Mouse (Mus musculus): Measurements from ENCODE around the gene Gtf2a1l. TPM values are rescaled to one million over a fixed set of nuclear protein-coding genes. Genes with fewer than 3 reads are reported as not detected.
A peak's percentile ranks its signal among the peaks of the same experiment; 100 is the strongest.

Gtf2a1l gene
- total RNA-seq, 2 experiments from 2014 or later, result not detected

DNA sequence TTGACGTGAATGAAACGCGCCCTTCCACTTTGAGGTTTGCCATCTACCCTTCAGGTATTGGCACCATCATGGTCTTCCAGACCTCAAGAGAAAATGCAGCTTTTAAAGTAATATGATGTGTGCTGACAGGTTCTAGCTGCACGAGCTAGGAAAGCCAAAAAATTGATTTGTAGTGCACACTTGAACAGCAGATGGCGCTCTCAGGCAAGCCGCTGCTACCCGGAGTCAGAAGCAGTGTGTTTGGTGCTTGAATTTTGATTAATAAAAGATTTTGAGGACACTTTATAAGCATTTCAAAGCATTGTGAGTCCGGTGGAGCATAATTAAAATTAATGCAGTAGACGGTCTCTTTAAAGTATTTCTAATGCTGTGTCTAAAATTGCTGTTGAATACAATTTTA is 16.4 kb upstream of the Gtf2a1l start:
- ATAC-seq (replicated peaks; ENCODE audit: low FRiP score, low TSS enrichment, poor library complexity, severe bottlenecking), result peak; percentile 76

DNA sequence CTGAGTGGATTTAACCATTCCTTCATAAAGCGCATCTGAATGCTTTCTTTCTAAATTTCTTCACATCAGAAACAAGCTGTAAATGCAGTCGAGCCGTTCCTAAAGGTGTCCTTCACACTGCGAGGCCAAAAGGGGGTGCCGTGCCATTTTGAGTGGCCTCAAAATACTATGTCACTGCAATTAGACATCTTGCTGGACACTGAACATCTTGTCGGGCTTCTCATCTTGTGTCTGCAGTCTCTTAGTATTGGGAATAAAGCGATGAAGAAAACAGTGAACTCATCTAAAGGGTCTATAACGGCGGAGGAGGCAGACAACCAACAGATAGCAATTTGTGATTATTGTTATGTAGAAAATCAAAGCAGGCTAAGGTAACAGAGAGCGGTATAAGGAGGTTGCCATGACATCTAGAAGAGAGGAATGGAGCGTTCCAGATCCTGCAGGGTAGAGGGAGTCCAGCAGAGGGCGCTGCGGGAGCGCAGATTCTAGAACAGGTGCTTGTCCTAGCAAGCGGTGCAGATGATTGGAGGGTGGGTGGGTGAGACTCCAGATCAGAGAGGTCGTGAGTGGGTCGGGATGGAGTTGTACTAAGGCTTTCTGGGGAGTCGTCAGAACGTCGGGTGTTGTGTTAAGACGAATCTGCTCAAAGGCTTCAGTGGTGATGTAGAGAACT is 15.6 kb upstream of the Gtf2a1l start:
- peak; percentile 86 for ATAC-seq (replicated peaks; ENCODE audit: low FRiP score, low TSS enrichment, poor library complexity, severe bottlenecking)

DNA sequence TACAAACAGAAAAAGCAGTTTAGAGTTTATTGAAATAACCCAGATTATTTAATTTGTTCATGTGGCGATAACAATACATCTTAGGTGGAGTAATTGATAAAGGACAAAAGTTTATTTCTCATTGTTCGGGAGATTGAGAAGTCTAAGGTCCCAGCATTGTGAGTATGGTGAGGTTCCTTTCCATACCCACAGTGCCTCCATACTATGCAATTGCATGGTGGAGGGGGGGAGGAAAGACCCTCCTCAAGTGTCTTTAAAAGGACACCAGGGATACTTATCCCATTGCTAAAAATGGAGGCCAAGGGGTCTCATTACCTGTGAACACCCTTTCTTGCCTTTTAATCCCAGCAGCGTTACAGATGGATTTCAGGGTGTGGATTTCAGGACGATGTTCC is 15.1 kb upstream of the Gtf2a1l start:
- ATAC-seq (replicated peaks; ENCODE audit: low FRiP score, low TSS enrichment, poor library complexity, severe bottlenecking), result no peak

DNA sequence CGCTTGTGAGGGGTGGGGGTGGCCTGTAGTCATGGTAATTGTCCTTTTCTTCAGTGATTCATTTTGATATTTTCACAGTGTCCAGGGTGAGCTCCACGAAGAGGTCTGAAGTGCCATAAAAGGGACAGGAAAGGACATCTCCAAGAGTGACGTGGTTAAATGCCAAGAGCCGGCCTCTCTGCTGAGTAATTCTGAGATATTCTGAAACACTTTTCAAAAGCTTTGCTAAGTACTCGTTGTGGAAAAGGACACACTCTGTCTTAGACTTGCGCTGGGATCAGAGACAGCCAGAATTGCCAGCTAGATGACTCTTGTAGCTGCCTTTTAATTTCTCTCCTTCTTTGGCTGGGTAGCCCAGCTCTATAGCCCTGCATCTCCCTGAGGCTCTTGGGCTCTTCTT is 9.9 kb upstream of the Gtf2a1l start:
- no peak for ATAC-seq (replicated peaks; ENCODE audit: low FRiP score, low TSS enrichment, poor library complexity, severe bottlenecking)

DNA sequence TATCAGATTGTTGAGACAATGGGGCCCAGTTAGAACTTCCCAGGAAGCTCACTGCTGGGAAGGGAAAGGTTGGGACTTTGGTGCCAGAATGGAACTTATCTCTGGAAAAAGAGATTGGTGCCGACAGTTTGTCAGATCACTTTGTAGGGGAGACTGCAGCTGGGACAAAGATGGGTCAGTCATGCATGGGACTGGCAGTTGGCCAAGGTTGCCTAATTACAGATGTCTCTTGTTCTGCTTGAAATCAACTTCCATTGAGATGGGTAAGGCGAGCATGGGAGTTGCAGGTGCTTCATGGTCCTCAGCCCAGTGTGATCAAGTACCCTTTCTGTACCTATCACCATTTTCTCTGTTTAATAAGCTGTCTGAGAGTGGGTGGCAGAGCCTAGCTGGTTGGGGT is 2.4 kb upstream of the Gtf2a1l start:
- no peak for ATAC-seq (replicated peaks; ENCODE audit: low FRiP score, low TSS enrichment, poor library complexity, severe bottlenecking)

DNA sequence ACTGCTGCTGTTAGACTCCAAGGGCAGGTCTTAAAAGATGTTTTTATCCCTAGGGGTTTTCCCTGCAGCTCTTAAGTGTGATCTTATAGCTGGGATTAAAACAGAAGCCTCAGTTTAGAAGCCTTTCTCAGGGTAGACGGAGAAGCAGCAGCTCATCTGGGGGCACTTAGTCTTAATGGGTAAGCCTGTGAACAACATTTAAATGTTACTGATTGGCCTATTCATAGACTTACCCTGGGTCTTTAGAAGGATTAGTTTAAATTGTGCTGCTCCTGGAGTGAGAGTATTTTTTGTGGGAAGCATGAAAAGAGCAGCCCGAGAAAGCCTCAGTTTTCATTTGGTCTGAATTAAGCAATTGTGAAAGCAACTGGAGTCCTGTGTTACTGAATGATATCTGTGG is 1.5 kb downstream of the Gtf2a1l start:
- no peak for ATAC-seq (replicated peaks; ENCODE audit: low FRiP score, low TSS enrichment, poor library complexity, severe bottlenecking)

DNA sequence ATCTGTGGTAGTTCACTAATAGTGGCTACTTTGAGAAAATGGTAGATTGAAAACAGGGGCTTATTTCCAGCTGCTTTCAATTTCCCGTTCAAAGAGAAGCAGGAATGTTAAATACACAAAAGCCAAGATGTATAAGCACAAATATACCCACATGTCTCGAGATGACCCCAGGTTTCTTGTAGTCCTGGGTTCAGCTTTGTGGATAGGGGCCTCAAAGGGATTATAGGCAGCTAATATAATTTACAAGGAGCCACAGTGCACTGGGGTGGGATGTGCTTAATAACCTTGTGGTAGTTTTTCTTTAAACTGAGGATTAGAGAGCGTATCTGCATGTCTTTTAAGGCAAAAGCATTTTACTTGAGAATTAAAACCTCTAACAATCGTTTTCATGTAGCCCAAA is 2.3 kb downstream of the Gtf2a1l start:
- no peak for ATAC-seq (replicated peaks; ENCODE audit: low FRiP score, low TSS enrichment, poor library complexity, severe bottlenecking)

DNA sequence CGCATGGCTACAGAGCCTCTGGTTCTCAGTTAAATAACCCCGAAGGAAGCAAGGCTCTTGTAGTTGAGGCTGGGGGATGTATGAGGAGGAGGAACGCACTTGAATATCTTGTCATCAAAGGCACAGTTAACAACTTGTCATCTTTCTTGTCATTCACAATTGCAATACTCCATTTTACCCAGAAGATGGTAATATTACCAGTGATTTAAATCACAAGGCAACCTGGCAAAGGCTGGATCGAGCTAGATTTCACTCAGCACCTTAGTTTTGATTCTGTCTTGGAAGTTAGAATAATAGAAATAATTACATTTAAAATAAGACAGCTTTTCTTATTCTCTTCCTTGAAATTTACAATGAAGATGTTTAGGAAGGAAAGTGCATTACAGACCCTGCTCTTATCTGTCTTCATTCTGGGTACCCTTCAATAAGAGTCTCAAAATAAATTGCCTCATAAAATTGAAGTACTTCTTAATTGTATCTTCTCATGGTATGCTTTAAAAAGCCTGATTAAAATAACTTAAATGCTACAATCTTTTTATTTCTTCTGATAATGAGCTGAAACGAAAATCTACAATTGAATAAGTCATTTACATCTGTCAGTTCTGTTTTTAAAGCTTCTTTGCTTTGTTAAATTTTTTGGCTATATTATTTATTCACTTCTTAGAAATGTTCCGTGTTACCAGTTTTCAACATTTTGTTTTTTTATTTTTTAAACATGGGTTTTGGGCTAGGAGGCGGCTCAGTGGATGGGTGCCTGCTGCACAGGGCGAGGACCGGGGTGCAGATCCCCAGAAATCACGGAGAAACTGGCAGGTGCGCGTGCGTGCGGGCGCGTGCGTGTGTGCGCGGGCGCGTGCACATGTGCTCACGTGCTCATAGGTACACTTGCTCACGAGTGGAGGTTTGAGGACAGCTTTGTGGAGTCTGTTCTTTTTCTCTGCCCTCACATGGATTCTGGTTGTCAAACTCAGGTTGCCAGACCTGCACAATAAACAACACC is 7.2 kb downstream of the Gtf2a1l start:
- no peak for ATAC-seq (replicated peaks; ENCODE audit: low FRiP score, low TSS enrichment, poor library complexity, severe bottlenecking)

DNA sequence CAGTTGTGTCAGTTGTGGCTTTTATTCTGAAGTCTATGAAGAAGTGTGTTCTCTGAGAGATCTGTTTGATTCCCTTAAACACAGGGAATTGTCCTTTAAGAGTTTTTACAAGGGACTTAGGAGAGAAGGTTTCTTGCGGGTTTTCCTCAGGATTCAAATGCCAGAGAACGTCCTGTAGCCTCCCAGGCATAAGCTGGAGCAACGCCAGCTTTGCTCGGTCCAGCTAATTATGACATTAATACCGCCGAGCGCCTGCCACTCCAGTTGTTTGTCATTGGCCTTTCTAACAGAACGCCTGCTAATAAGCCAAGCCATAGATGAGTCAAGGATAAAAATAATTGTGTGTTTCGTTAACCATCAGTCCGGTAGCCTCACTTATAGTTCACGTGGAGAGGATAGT is 19.8 kb downstream of the Gtf2a1l start:
- no peak for ATAC-seq (replicated peaks; ENCODE audit: low FRiP score, low TSS enrichment, poor library complexity, severe bottlenecking)

DNA sequence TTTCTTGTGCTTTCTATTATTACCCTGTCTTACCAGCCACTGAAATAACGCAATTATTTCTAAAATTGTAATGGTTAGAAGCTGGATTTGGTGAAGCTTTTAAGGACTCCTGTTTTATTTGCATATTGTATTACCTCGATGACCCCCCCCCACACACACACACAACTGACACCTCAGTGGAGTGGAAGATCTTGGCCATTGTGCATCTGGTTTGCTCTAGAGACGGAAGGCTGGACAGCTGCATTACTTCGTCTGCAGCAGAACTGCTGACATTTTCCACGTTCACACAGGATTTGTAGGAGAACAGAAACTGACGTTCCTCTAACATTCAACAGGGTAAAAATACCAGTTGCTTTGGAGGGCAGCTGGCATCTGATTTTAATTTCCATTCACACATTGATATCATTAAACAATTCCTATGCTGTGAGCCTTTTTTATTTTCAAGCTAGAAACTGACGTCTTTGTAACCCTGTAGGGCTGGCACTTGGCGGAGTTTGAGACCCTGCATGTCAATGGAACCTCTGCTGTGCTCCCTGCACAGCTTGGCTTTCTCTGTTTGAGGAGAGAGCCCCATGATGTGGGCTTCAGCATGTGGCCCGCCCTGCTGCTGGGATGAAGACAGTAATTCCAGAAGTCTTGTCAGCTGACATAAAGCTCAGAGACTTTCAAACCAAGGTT is 28.3 kb downstream of the Gtf2a1l start:
- no peak for ATAC-seq (replicated peaks; ENCODE audit: low FRiP score, low TSS enrichment, poor library complexity, severe bottlenecking)

DNA sequence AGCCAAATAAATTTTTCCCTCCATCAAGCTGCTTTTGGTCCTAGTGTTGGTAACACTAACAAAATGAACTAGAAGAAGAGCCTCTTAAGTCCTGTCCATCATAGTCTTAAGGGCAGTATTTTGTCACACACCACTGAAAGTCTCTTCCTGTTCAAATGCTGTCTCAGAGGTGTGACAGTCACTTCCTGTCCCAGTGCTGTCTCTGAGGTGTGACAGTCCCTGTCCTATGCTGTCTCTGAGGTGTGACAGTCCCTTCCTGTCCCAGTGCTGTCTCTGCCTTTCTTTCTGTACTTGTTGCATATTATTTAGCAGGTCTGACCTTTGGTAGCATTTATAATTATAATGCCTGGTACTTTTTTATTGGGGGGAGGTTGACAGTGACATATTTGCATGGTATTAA is 32.4 kb downstream of the Gtf2a1l start:
- ATAC-seq (replicated peaks; ENCODE audit: low FRiP score, low TSS enrichment, poor library complexity, severe bottlenecking), result no peak

DNA sequence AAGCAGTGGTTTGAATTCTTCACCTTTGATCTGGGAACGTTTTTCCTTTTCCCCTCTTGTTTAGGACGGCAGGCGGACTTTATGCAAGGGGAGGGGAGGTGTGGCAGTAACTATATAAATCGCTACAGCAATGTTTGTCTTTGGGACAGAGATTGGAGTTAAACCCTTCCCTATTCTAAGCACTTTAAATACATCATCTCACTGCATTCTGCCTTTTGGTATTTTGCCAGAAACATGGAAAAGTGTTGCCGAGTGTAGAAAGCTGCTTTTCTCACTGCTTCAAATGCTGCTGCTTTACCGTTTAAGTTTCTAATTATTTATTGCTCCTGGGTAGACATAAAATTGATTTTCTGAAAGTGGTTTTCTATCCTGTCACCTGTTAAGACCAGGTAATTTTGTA is 33.9 kb downstream of the Gtf2a1l start:
- ATAC-seq (replicated peaks; ENCODE audit: low FRiP score, low TSS enrichment, poor library complexity, severe bottlenecking), result no peak

DNA sequence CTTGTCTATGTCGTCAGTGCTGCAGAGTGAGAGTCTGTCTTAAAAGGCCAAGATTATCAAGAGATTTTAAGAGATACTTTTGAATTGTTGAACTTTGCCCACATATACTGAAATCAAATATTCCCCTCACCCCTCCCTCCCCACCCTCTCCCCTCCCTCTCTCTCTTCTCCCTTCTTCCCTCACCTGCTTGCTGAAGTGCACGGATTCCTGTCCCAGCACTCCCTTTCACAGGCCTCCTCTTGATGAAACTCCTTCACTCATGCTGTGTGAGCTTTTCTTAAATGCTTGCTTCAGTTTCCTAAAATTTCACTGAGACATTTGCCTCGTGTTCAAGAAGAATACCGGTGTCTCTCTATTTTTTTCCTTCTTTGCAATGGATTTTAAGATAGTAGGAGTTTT is 34.7 kb downstream of the Gtf2a1l start:
- ATAC-seq (replicated peaks; ENCODE audit: low FRiP score, low TSS enrichment, poor library complexity, severe bottlenecking), result no peak

DNA sequence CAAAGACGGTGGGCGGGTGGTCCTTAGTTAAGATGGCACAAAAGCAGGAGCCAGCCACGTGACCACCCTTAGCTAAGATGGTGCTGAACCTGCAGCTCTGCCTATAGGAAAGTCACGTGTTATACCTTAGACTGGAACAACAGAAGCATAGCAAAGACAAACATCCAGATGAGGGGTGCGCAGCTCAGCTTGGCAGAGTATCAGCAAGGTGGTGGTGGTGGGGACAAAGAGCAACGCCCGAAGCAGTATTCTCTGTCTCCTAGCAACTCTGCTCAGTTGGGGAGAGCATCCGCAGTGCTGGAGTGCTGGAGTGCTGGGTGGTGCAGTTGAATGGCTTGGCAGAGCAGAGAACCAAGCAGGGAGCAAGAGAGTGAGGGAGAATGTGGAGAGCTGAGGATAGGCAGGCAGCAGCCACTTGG is 37.8 kb downstream of the Gtf2a1l start:
- ATAC-seq (replicated peaks; ENCODE audit: low FRiP score, low TSS enrichment, poor library complexity, severe bottlenecking), result no peak

DNA sequence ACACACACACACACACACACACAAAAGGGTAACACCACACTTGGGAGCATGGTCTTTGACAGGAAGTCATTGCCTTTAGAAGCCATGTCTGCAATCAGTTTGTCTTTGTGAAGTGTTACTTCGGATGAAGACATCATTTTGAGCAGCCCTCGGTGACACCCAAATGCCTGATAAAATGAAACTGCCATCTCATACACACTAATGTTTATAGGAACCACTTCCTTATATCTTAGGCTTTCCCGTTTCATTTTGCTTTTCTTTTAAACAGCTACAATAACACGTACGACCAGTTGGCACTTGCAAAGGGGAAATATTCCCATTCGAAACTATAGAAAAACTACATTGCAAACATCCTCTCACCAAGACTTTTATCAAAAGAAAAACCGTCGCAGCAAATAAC is 81.2 kb downstream of the Gtf2a1l start:
- ATAC-seq (replicated peaks; ENCODE audit: low FRiP score, low TSS enrichment, poor library complexity, severe bottlenecking), result no peak

DNA sequence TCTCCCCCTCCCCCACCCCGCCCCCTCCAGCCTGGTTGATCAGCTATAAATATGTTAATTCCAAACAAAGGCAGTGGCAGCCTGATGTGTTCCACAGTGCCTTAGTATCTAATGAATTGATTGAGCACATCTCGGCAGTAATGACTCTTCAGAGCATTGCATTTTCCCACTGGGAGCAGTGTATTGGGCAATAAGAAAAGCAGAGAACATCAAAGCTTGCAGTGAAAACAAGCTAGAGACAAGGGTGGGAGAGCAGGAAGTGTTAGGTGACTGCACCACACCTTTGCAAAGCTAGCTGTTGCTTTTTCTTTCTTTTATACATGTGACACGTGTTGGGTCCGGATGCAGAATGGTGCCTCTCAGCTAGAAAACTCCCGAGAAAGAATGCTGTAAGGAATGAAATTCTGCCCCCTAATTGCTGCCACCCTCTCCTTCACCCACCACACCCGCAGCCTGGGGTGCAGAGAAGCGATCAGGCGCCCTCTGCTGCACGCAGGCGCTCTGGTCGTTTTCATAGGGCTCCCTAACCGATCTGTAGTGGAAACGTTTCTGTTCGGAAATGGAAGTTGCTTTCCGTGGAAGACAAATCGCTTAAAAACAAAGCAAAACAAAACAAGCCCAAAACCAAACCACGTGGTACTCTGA is 84.5 kb downstream of the Gtf2a1l start:
- peak; percentile 95 for ATAC-seq (replicated peaks; ENCODE audit: low FRiP score, low TSS enrichment, poor library complexity, severe bottlenecking)

DNA sequence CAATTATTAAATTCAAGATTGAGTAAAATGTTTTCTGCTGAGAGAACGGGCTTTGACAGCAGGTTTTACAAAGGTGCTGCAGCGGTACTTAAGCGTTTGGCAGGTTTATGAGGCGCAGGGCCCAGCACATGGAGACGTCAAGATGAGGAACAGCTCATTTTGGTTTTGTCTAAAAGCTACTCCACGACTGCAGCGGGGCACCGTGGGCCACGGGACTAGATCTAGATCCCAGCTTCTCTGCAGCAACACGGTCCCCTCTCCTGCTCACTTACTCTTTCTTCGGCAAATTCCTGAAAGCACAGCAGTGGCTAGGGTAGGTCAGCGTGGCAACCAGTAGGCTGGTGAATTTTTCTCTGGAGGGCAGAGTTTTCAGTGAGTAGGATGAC is 85.0 kb downstream of the Gtf2a1l start:
- ATAC-seq (replicated peaks; ENCODE audit: low FRiP score, low TSS enrichment, poor library complexity, severe bottlenecking), result 0 out of 2 replicates have a peak, but pooled peaks have one; percentile 46

DNA sequence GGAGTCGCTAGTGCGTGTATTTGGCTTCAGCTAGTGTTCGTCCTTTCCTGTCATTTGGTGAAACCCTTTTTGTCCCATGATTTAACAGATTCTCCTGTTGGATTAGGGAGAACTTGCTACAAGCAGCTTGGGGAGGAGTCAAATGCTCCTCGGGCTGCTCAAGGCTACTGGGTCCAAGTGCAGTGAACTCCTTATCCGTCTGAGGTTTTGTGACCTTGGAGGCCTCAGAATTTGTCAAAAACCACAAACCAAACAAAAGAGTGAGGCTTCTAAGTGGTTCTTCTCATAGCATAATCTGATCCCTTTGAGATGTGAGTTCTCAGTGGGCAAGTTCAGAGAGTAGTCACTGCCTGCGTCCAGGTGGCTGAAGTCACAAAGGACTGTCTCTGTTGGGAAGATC is 87.3 kb downstream of the Gtf2a1l start:
- no peak for ATAC-seq (replicated peaks; ENCODE audit: low FRiP score, low TSS enrichment, poor library complexity, severe bottlenecking)

DNA sequence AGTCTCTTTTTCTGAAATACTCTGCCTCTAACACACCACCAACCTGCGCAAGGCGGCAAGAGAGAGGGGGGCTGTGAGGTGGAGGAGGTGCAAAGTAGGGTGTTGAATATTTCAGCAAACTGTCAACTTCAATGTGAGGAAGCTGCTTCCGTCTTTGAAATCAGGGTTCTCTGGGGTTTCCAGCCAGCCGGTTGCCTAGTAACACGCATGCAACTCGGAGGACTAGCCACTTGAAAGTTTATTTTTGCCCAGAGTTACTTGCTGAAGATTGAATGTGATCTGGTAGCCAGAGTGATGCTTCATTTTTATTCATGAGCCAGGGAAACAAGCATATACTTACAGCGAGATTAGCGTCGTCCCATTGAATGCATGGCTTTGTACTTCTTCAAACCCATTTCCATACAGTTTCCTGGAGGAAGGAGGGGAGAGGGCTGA is 89.6 kb downstream of the Gtf2a1l start:
- ATAC-seq (replicated peaks; ENCODE audit: low FRiP score, low TSS enrichment, poor library complexity, severe bottlenecking), result no peak

All from megakaryocyte-erythroid progenitor cell, adult 5-6 weeks (primary cell).